Mouse (Mus musculus) cerebellum, adult 2 months (tissue): ENCODE data around the gene Zfp952.

Experiments
- CTCF ChIP-seq: fragments of 200-500 bp; IDR thresholded peaks from 2 replicates; pipeline ENCODE4 v1.5.1; 2011; ENCODE audit warnings: low read depth, mild to moderate bottlenecking, control low read depth, low read length, moderate library complexity, borderline replicate concordance; ENCODE audit not compliant: insufficient read depth
- POLR2A ChIP-seq: fragments of 200-500 bp; IDR thresholded peaks from 2 replicates; pipeline ENCODE4 v1.6.1; 2011; ENCODE audit warnings: low read length, control low read depth, borderline replicate concordance; ENCODE audit not compliant: insufficient read depth

DNA sequence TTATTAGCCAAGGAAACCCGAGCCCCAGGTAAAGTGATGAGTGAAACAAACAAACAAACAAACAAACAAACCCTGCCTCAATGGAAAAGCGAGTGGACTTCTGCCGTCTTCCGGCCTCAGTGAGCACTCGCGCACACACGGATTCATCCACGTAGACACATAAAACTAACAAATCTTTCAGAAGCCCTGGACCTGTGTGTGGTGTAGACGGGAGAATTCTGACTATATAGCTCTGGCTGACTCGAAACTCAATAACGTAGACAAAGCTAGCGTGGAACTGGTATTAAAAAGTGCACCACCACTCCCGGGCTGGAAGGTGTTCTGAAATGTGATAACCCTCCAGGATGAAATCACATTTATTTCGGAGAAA, 27.7 kb upstream of the Zfp952 start:
- TF ChIP-seq POLR2A (no peak), CTCF (no peak)
